ENCODE assay signal across 8 mouse cellular contexts in genomic region chr10:78008169-78008568, GRCm38 (mm10). TPM values are rescaled to one million over a fixed set of nuclear protein-coding genes. Genes with fewer than 3 reads are reported as not detected.
DNase-seq lines count a peak whose midpoint lies in the region; ATAC-seq and TF ChIP-seq lines count a peak whose summit lies in the region.

No protein-coding gene starts in this region.

- H3K27ac ChIP-seq in hindbrain, embryonic 11.5 days (ENCODE audit: low read depth, low read length), result no peak overlapping the region
- H3K27ac ChIP-seq in liver, embryonic 16.5 days (ENCODE audit: low read length), result peak overlapping the region; percentile 87
- no peak overlapping the region for H3K27ac ChIP-seq in gastrocnemius, adult 2 months

- peaks cover 57% of the 10 kb centered on the region for H3K36me3 ChIP-seq in E14TG2a.4 (ENCODE audit: insufficient read depth, low read length)
- peaks cover 55% of the 10 kb centered on the region for H3K36me3 ChIP-seq in G1E (replicated peaks)
- no peaks in the 10 kb centered on the region for H3K36me3 ChIP-seq in hindbrain, embryonic 11.5 days (ENCODE audit: control insufficient read depth, insufficient read depth, low read length)
- no peaks in the 10 kb centered on the region for H3K36me3 ChIP-seq in liver, embryonic 16.5 days (ENCODE audit: control insufficient read depth, insufficient read depth)

- H3K4me1 ChIP-seq in E14TG2a.4 (replicated peaks; ENCODE audit: low read depth, low read length) (peaks cover 64% of the 10 kb centered on the region), G1E (ENCODE audit: insufficient read depth, low read depth, low read length) (peaks cover 64% of the 10 kb centered on the region)
- H3K4me1 ChIP-seq in hindbrain, embryonic 11.5 days (replicated peaks; ENCODE audit: control insufficient read depth, insufficient read depth, low read length), result peaks cover 13% of the 10 kb centered on the region
- peaks cover 63% of the 10 kb centered on the region for H3K4me1 ChIP-seq in liver, embryonic 16.5 days (ENCODE audit: control insufficient read depth, low read depth, low read length)

- H3K27me3 ChIP-seq in E14TG2a.4 (ENCODE audit: insufficient read depth, low read length) (no peaks in the 10 kb centered on the region), G1E (ENCODE audit: insufficient read depth, low read length) (no peaks in the 10 kb centered on the region)
- no peaks in the 10 kb centered on the region for H3K27me3 ChIP-seq in hindbrain, embryonic 11.5 days (ENCODE audit: control insufficient read depth, insufficient read depth, low read length)
- no peaks in the 10 kb centered on the region for H3K27me3 ChIP-seq in liver, embryonic 16.5 days (ENCODE audit: control insufficient read depth, insufficient read depth, low read depth, low read length)

- peaks cover 9% of the 10 kb centered on the region for H3K9me3 ChIP-seq in E14TG2a.4 (ENCODE audit: low read length)
- no peaks in the 10 kb centered on the region for H3K9me3 ChIP-seq in G1E (replicated peaks)
- no peaks in the 10 kb centered on the region for H3K9me3 ChIP-seq in hindbrain, embryonic 11.5 days (ENCODE audit: control insufficient read depth, low read length)
- H3K9me3 ChIP-seq in liver, embryonic 16.5 days (replicated peaks; ENCODE audit: control insufficient read depth, low read length), result no peaks in the 10 kb centered on the region

- peak overlapping the region; percentile 95 for H3K4me3 ChIP-seq in E14TG2a.4 (replicated peaks; ENCODE audit: low read length)
- H3K4me3 ChIP-seq in G1E (ENCODE audit: low read depth, low read length), result peak overlapping the region; percentile 91
- peak overlapping the region; percentile 81 for H3K4me3 ChIP-seq in hindbrain, embryonic 11.5 days (ENCODE audit: low read depth, low read length)
- H3K4me3 ChIP-seq in liver, embryonic 16.5 days (ENCODE audit: low read depth, low read length), result peak overlapping the region; percentile 87
- no peak overlapping the region for H3K4me3 ChIP-seq in gastrocnemius, adult 2 months

- DNase-seq in G1E (ENCODE audit: low spot score) (no peak), MN1 (ENCODE audit: low spot score) (no peak)
- DNase-seq in hindbrain, embryonic 11.5 days (ENCODE audit: low spot score), result no peak
- DNase-seq in cerebellum, adult 18-20 months, result no peak
- no peak for DNase-seq in gastrocnemius, adult 2 months

- WGBS in hindbrain, embryonic 11.5 days, result 73% methylated on average over 3 of the region's 3 CpGs
- 21% methylated on average over 3 of the region's 3 CpGs for WGBS in liver, embryonic 16.5 days (ENCODE audit: insufficient replicate concordance)

- ATAC-seq in G1E (ENCODE audit: extremely low read depth, insufficient number of reproducible peaks, low FRiP score, poor library complexity, severe bottlenecking), result no peak
- ATAC-seq in hindbrain, embryonic 11.5 days (ENCODE audit: low FRiP score), result no peak
- ATAC-seq in liver, embryonic 16.5 days (ENCODE audit: low read depth), result peak; percentile 15
- no peak for ATAC-seq in granulocyte monocyte progenitor cell, adult 5-6 weeks (replicated peaks; ENCODE audit: poor library complexity, severe bottlenecking)

- peak overlapping the region; percentile 88 for H3K4me2 ChIP-seq in hindbrain, embryonic 11.5 days (replicated peaks; ENCODE audit: low read depth, low read length)
- H3K4me2 ChIP-seq in liver, embryonic 16.5 days (ENCODE audit: low read depth, low read length), result peak overlapping the region; percentile 94

- peak overlapping the region; percentile 37 for H3K9ac ChIP-seq in hindbrain, embryonic 11.5 days (ENCODE audit: low read depth, low read length)
- H3K9ac ChIP-seq in liver, embryonic 16.5 days (ENCODE audit: low read depth, low read length), result peak overlapping the region; percentile 70

- intact Hi-C loops in gastrocnemius, adult 2 months (cut with DNase I), result loop anchor here (2.0 kb wide), 1 partner anchor 23 kb away; no protein-coding TSS in a partner anchor

- TF ChIP-seq CTCF in E14TG2a.4 (conservative IDR thresholded peaks at IDR 0.05; ENCODE audit: low read length), result no peak
- no peak for TF ChIP-seq CTCF in G1E (IDR thresholded peaks at IDR 0.05; ENCODE audit: low read depth, low read length)
- TF ChIP-seq CTCF in gastrocnemius, adult 2 months (IDR thresholded peaks at IDR 0.05), result no peak

RNA-seq across cellular contexts. Expression of gene Pfkl, which starts 1.7 kb away (rescaled TPM):
- total RNA-seq in G1E (2014; fragmentation: Nextera tagmentation) (38.5 and 48.7 TPM in 2 replicates), G1E (2017) (89.1 and 92.7 TPM in 2 replicates)
- 182 and 214 TPM in 2 replicates for polyA plus RNA-seq in G1E (2012)
- 85.5 and 114 TPM in 2 replicates for polyA plus RNA-seq in hindbrain, embryonic 11.5 days (2014; fragmentation: Nextera tagmentation; extraction: Ambion mirVana)
- 83.0 and 83.2 TPM in 2 replicates for polyA plus RNA-seq in liver, embryonic 16.5 days (2015; fragmentation: Nextera tagmentation; extraction: Ambion mirVana)
- total RNA-seq in granulocyte monocyte progenitor cell, adult 5-6 weeks (2014; fragmentation: Nextera tagmentation), result 30.6 and 39.4 TPM in 2 replicates
- total RNA-seq in granulocyte monocyte progenitor cell, adult 5-6 weeks (2017), result 39.6 and 43.5 TPM in 2 replicates
- total RNA-seq in gastrocnemius, adult 2 months (2021), result 1 to 10 TPM; 6.0 to 6.5 TPM

RNA-seq across cellular contexts. Expression of gene 1810043G02Rik, which starts 29.8 kb away (rescaled TPM):
- total RNA-seq in G1E (2014; fragmentation: Nextera tagmentation) (6.9 and 13.6 TPM in 2 replicates), G1E (2017) (10.1 and 10.9 TPM in 2 replicates)
- polyA plus RNA-seq in G1E (2012), result 27.1 and 30.3 TPM in 2 replicates
- 33.2 and 37.1 TPM in 2 replicates for polyA plus RNA-seq in hindbrain, embryonic 11.5 days (2014; fragmentation: Nextera tagmentation; extraction: Ambion mirVana)
- 3.7 and 4.0 TPM in 2 replicates for polyA plus RNA-seq in liver, embryonic 16.5 days (2015; fragmentation: Nextera tagmentation; extraction: Ambion mirVana)
- 8.8 and 9.1 TPM in 2 replicates for total RNA-seq in granulocyte monocyte progenitor cell, adult 5-6 weeks (2014; fragmentation: Nextera tagmentation)
- 7.4 and 9.9 TPM in 2 replicates for total RNA-seq in granulocyte monocyte progenitor cell, adult 5-6 weeks (2017)
- 1 to 10 TPM; 3.8 to 4.3 TPM for total RNA-seq in gastrocnemius, adult 2 months (2021)

RNA-seq across cellular contexts. Expression of gene Dnmt3l, which starts 33.6 kb away (rescaled TPM):
- total RNA-seq in G1E (2014; fragmentation: Nextera tagmentation), result not detected in 2 replicates
- total RNA-seq in G1E (2017), result 0.16 TPM in 1 of 2 replicates, not detected in the other
- not detected in 2 replicates for polyA plus RNA-seq in G1E (2012)
- not detected in 2 replicates for polyA plus RNA-seq in hindbrain, embryonic 11.5 days (2014; fragmentation: Nextera tagmentation; extraction: Ambion mirVana)
- polyA plus RNA-seq in liver, embryonic 16.5 days (2015; fragmentation: Nextera tagmentation; extraction: Ambion mirVana), result not detected in 2 replicates
- 0.45 TPM in 1 of 2 replicates, not detected in the other for total RNA-seq in granulocyte monocyte progenitor cell, adult 5-6 weeks (2014; fragmentation: Nextera tagmentation)
- total RNA-seq in granulocyte monocyte progenitor cell, adult 5-6 weeks (2017), result 0.67 and 1.6 TPM in 2 replicates
- total RNA-seq in gastrocnemius, adult 2 months (2021), result not detected

RNA-seq across cellular contexts. Expression of gene Aire, which starts 35.2 kb away (rescaled TPM):
- total RNA-seq in G1E (2014; fragmentation: Nextera tagmentation) (not detected in 2 replicates), G1E (2017) (not detected in 2 replicates)
- polyA plus RNA-seq in G1E (2012), result 0.10 and 0.17 TPM in 2 replicates
- 0.11 and 0.28 TPM in 2 replicates for polyA plus RNA-seq in hindbrain, embryonic 11.5 days (2014; fragmentation: Nextera tagmentation; extraction: Ambion mirVana)
- not detected in 2 replicates for polyA plus RNA-seq in liver, embryonic 16.5 days (2015; fragmentation: Nextera tagmentation; extraction: Ambion mirVana)
- total RNA-seq in granulocyte monocyte progenitor cell, adult 5-6 weeks (2014; fragmentation: Nextera tagmentation), result 1.0 TPM in 1 of 2 replicates, not detected in the other
- total RNA-seq in granulocyte monocyte progenitor cell, adult 5-6 weeks (2017), result not detected in 2 replicates
- total RNA-seq in gastrocnemius, adult 2 months (2021), result not detected

RNA-seq across cellular contexts. Expression of gene Trpm2, which starts 37.8 kb away (rescaled TPM):
- total RNA-seq in G1E (2014; fragmentation: Nextera tagmentation), result 1.1 and 4.1 TPM in 2 replicates
- total RNA-seq in G1E (2017), result 0.35 and 0.55 TPM in 2 replicates
- 0.14 and 0.19 TPM in 2 replicates for polyA plus RNA-seq in G1E (2012)
- 0.56 and 1.4 TPM in 2 replicates for polyA plus RNA-seq in hindbrain, embryonic 11.5 days (2014; fragmentation: Nextera tagmentation; extraction: Ambion mirVana)
- 2.7 and 3.0 TPM in 2 replicates for polyA plus RNA-seq in liver, embryonic 16.5 days (2015; fragmentation: Nextera tagmentation; extraction: Ambion mirVana)
- 1.9 and 9.1 TPM in 2 replicates for total RNA-seq in granulocyte monocyte progenitor cell, adult 5-6 weeks (2014; fragmentation: Nextera tagmentation)
- total RNA-seq in granulocyte monocyte progenitor cell, adult 5-6 weeks (2017), result 1.9 and 3.6 TPM in 2 replicates
- total RNA-seq in gastrocnemius, adult 2 months (2021), result under 1 TPM in 1 of 2 experiments, not detected in 1; 0.33 TPM

Comparison
In these comparisons a context has a peak if more than half of its experiments do, and no peak if none do; other contexts are left out.
1. RNA of gene Pfkl, which starts 1.7 kb away (total RNA-seq): 38.5 to 92.7 TPM in G1E and 30.6 to 43.5 TPM in granulocyte monocyte progenitor cell, adult 5-6 weeks; 6.0 to 6.5 TPM in gastrocnemius, adult 2 months; every median in the first group is over 4 times any median in the second.